Mouse (Mus musculus): ENCODE measurements around the gene Zdhhc6. TPM values are rescaled to one million over a fixed set of nuclear protein-coding genes. Genes with fewer than 3 reads are reported as not detected.

Gene Zdhhc6
- polyA plus RNA-seq, 1 experiment from 2014 or later = 49.8 TPM

- no peaks in the 10 kb centered on the region for H3K9me3 ChIP-seq (ENCODE audit: control insufficient read depth, low read length)
- H3K36me3 ChIP-seq (ENCODE audit: control insufficient read depth, insufficient read depth, low read length) = no peaks in the 10 kb centered on the region
- H3K4me1 ChIP-seq (replicated peaks; ENCODE audit: control insufficient read depth, insufficient read depth) = no peaks in the 10 kb centered on the region; the same call in none of the 2 replicates
- H3K4me3 ChIP-seq (ENCODE audit: low read depth, low read length) = no peak overlapping the region
- peak; percentile 64 for TF ChIP-seq EP300 (optimal IDR thresholded peaks at IDR 0.05)
- TF ChIP-seq CTCF (IDR thresholded peaks at IDR 0.05; ENCODE audit: low read depth) = no peak
- H3K4me2 ChIP-seq (replicated peaks; ENCODE audit: low read depth) = no peak overlapping the region
- H3K9ac ChIP-seq (ENCODE audit: low read length) = no peak overlapping the region
- no peak for ATAC-seq (ENCODE audit: low FRiP score, low TSS enrichment)
- no peak for DNase-seq (ENCODE audit: low spot score)
- no peaks in the 10 kb centered on the region for H3K27me3 ChIP-seq (ENCODE audit: control insufficient read depth, insufficient read depth, low read length)
- H3K27ac ChIP-seq (replicated peaks) = peak overlapping the region; percentile 58
- WGBS = 67% methylated on average over 3 of the region's 3 CpGs
These were observed 49.0 kb downstream of the Zdhhc6 start for GRCm38 (mm10) chr19:55266786-55267185.

GRCm38 (mm10) chr19:55265269-55265668 is 50.6 kb downstream of the Zdhhc6 start:
- no peak for DNase-seq (ENCODE audit: low spot score)
- Histone ChIP-seq H3K27ac (replicated peaks) (no peak overlapping the region), H3K4me3 (ENCODE audit: low read depth, low read length) (no peak overlapping the region), H3K4me2 (replicated peaks; ENCODE audit: low read depth) (no peak overlapping the region), H3K9me3 (ENCODE audit: control insufficient read depth, low read length) (no peaks in the 10 kb centered on the region), H3K27me3 (ENCODE audit: control insufficient read depth, insufficient read depth, low read length) (no peaks in the 10 kb centered on the region), H3K9ac (ENCODE audit: low read length) (no peak overlapping the region), H3K4me1 (replicated peaks; ENCODE audit: control insufficient read depth, insufficient read depth) (no peaks in the 10 kb centered on the region; the same call in none of the 2 replicates), H3K36me3 (ENCODE audit: control insufficient read depth, insufficient read depth, low read length) (no peaks in the 10 kb centered on the region)
- no peak for TF ChIP-seq EP300 (optimal IDR thresholded peaks at IDR 0.05)
- no peak for TF ChIP-seq CTCF (IDR thresholded peaks at IDR 0.05; ENCODE audit: low read depth)
- 78% methylated on average over 3 of the region's 3 CpGs for WGBS
- no peak for ATAC-seq (ENCODE audit: low FRiP score, low TSS enrichment)

- WGBS = 40% methylated on average over 12 of the region's 12 CpGs
- Histone ChIP-seq H3K27me3 (ENCODE audit: control insufficient read depth, insufficient read depth, low read length) (no peaks in the 10 kb centered on the region), H3K9ac (ENCODE audit: low read length) (no peak overlapping the region), H3K9me3 (ENCODE audit: control insufficient read depth, low read length) (no peaks in the 10 kb centered on the region), H3K27ac (replicated peaks) (peak overlapping the region; percentile 46; the same call in 1 of the 2 replicates), H3K4me2 (replicated peaks; ENCODE audit: low read depth) (no peak overlapping the region), H3K4me1 (replicated peaks; ENCODE audit: control insufficient read depth, insufficient read depth) (0 out of 2 replicates have a peak, but pooled peaks cover 2% of the 10 kb centered on the region), H3K4me3 (ENCODE audit: low read depth, low read length) (no peak overlapping the region), H3K36me3 (ENCODE audit: control insufficient read depth, insufficient read depth, low read length) (no peaks in the 10 kb centered on the region)
- DNase-seq (ENCODE audit: low spot score) (no peak), ATAC-seq (ENCODE audit: low FRiP score, low TSS enrichment) (no peak)
- TF ChIP-seq EP300 (optimal IDR thresholded peaks at IDR 0.05) (no peak), CTCF (IDR thresholded peaks at IDR 0.05; ENCODE audit: low read depth) (no peak)
These were observed 55.2 kb downstream of the Zdhhc6 start for GRCm38 (mm10) chr19:55260389-55261184.

GRCm38 (mm10) chr19:55258514-55258913 is 57.3 kb downstream of the Zdhhc6 start:
- Histone ChIP-seq H3K4me2 (replicated peaks; ENCODE audit: low read depth) (no peak overlapping the region), H3K36me3 (ENCODE audit: control insufficient read depth, insufficient read depth, low read length) (no peaks in the 10 kb centered on the region), H3K27me3 (ENCODE audit: control insufficient read depth, insufficient read depth, low read length) (no peaks in the 10 kb centered on the region), H3K9me3 (ENCODE audit: control insufficient read depth, low read length) (no peaks in the 10 kb centered on the region), H3K9ac (ENCODE audit: low read length) (no peak overlapping the region), H3K27ac (replicated peaks) (peak overlapping the region; percentile 64; the same call in 1 of the 2 replicates), H3K4me3 (ENCODE audit: low read depth, low read length) (no peak overlapping the region), H3K4me1 (replicated peaks; ENCODE audit: control insufficient read depth, insufficient read depth) (0 out of 2 replicates have a peak, but pooled peaks cover 2% of the 10 kb centered on the region)
- no peak for TF ChIP-seq EP300 (optimal IDR thresholded peaks at IDR 0.05)
- no peak for TF ChIP-seq CTCF (IDR thresholded peaks at IDR 0.05; ENCODE audit: low read depth)
- no peak for ATAC-seq (ENCODE audit: low FRiP score, low TSS enrichment)
- no peak for DNase-seq (ENCODE audit: low spot score)
- WGBS = 68% methylated on average over 5 of the region's 5 CpGs

- no peaks in the 10 kb centered on the region for H3K9me3 ChIP-seq (ENCODE audit: control insufficient read depth, low read length)
- H3K4me3 ChIP-seq (ENCODE audit: low read depth, low read length) = no peak overlapping the region
- peak overlapping the region; percentile 71 for H3K27ac ChIP-seq (replicated peaks)
- no peak overlapping the region for H3K9ac ChIP-seq (ENCODE audit: low read length)
- WGBS = 61% methylated on average over 5 of the region's 5 CpGs
- no peaks in the 10 kb centered on the region for H3K36me3 ChIP-seq (ENCODE audit: control insufficient read depth, insufficient read depth, low read length)
- no peaks in the 10 kb centered on the region for H3K27me3 ChIP-seq (ENCODE audit: control insufficient read depth, insufficient read depth, low read length)
- ATAC-seq (ENCODE audit: low FRiP score, low TSS enrichment) (peak; percentile 71), DNase-seq (ENCODE audit: low spot score) (peak; percentile 53)
- 0 out of 2 replicates have a peak, but pooled peaks cover 2% of the 10 kb centered on the region for H3K4me1 ChIP-seq (replicated peaks; ENCODE audit: control insufficient read depth, insufficient read depth)
- no peak for TF ChIP-seq EP300 (optimal IDR thresholded peaks at IDR 0.05)
- TF ChIP-seq CTCF (IDR thresholded peaks at IDR 0.05; ENCODE audit: low read depth) = no peak
- no peak overlapping the region for H3K4me2 ChIP-seq (replicated peaks; ENCODE audit: low read depth)
These were observed 58.0 kb downstream of the Zdhhc6 start for GRCm38 (mm10) chr19:55257656-55258375.

All from stomach, postnatal 0 days (tissue).